Mouse (Mus musculus): ENCODE data around the gene Opcml.
A peak's percentile ranks its signal among the peaks of the same experiment; 100 is the strongest.

Opcml gene

DNA sequence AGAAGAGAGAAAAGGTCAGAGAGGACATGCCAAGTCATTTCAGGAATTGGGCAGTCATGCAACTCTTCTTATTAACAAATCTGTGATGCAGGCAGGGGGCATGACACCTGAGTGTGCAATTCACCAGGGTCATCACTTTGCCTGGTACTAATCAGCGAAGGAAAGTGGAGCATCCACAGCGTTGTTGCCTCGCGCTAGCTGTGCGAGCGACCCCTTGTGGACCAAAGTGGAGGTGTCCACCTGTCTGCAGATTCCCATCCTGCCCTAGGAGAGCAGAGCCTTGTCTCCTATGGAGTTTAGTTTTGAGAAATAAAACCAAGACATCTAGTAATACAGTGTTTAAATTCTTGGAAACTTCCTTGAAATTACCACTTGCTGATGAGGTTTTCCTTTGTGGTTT is 381.3 kb downstream of the Opcml start:
- DNase-seq: peak; percentile 36

DNA sequence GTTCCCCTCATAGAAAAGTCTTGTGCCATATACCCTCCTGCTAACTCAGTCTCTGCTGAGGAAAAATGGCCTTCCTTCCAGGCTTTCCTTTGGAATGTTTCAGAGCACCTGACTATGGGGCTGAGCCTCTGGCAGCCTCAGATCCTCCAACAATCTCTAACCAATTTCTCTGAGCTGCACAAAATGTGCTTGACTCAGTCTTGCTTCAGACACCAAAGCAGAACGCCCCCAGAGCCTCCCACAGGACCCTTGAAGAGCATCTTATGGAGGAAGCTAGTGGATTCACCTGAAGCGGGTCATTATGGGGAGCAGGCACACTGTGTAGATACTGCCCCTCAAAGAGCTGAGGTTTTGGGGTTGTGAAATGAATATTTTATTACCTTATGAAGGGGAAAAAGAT is 386.5 kb downstream of the Opcml start:
- DNase-seq: no peak

- no peak for DNase-seq
Observed at GRCm38 (mm10) chr9:28178123-28178887, 387.7 kb downstream of the Opcml start.

- no peak for DNase-seq
Observed at GRCm38 (mm10) chr9:28181916-28182315, 391.3 kb downstream of the Opcml start.

DNA sequence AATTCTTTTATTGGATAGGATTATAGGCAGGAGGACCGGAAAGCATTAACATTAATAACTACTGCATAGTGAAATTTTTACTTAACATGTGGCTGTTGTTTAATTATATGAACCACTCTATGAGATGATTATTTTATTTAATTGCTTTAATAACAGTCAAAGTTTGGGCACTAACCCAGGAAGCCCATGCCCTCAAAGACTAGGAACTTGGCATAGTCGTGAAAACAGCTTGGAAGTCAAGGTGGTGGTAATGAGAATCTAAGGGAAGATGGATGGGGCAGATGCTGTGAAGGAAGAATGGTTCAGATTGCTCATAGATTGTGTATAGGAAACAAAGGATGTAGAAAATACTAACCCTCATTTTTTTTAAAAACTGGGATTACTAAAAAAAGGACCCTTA is 399.7 kb downstream of the Opcml start:
- no peak for DNase-seq

DNA sequence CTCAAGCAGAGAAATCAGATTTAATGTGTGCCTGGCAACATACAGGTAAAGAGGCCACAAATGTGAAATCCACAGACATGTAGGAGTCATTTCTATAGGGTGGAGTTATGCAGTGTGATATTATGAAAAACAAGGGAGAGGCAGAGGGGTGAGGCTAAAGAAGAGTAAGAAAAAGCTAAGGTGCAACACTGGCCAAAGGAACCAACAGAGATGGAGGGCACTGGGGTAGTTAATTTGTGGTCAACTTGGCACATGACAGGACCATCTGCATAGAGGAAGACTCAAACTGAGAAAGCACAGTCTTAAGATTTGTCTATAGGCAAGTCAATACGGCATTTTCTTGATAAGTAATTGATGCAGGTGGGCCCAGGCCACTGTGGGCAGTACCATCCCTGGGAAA is 400.2 kb downstream of the Opcml start:
- no peak for DNase-seq

DNA sequence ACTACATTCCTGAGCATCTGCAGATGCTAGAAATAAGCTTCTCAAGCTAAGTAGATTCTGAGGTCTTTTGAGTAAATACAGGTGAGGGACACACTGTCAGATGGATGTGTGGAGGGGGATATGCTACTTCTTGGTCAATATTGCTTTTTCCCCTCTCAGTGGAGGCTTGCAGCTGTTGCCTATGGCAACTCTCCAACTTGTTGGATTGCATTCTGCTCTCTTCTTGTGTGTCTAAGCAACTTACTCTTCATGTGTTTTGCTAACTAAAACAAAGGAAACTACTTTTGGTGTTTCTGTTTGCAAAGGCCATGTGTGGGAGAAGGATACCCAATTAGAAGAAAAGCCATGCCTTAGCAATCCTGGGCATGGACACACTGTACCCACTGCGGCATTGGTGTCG is 406.0 kb downstream of the Opcml start:
- DNase-seq: no peak

- DNase-seq: no peak
Observed at GRCm38 (mm10) chr9:28197061-28197460, 406.5 kb downstream of the Opcml start.

DNA sequence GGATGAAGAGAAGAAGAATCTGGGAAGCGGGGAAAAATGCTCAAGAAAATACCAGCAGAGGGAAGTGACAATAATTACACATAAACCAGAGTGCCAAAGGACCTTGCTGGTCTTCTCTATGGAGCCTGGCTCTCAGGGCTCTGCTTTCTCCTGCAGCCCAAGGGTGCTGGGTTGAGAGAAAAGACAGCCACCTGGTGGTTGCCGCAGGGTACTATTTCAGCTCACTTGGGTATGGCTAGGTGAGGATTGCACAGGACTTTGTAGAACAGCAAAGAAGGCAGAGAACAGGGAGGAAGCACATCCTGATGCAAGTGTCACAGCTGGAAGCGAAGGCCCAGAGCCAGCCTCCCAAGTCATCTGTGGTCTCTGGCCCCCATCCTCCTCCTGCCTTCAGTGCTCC is 407.1 kb downstream of the Opcml start:
- DNase-seq: peak; percentile 42

- no peak for DNase-seq
Observed at GRCm38 (mm10) chr9:28198106-28198694, 407.6 kb downstream of the Opcml start.

GRCm38 (mm10) chr9:28207441-28207840 is 416.9 kb downstream of the Opcml start:
- DNase-seq: no peak

GRCm38 (mm10) chr9:28208696-28209095 is 418.1 kb downstream of the Opcml start:
- DNase-seq: peak; percentile 90

GRCm38 (mm10) chr9:28211877-28212276 is 421.3 kb downstream of the Opcml start:
- DNase-seq: no peak

DNA sequence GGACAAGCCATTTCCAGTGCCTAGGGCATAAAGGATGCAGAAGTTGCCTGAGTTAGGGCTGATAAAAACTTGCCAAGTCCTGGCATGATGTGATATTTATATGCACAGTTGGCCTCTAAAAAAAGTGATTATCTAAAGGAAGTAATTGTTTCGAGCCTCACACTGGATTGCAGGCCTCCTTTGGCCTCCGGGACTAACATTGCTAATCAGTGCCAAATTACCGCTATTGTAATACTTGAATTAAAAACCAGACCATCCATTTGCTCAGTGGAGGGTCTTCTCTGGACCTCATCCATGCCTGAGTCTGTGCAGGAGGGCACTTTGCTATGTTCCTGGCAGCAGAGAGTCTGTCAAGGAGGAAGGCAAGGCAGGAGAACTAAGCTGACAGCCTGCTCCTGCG is 423.3 kb downstream of the Opcml start:
- no peak for DNase-seq

GRCm38 (mm10) chr9:28218026-28218646 is 427.6 kb downstream of the Opcml start:
- DNase-seq: peak; percentile 51

DNA sequence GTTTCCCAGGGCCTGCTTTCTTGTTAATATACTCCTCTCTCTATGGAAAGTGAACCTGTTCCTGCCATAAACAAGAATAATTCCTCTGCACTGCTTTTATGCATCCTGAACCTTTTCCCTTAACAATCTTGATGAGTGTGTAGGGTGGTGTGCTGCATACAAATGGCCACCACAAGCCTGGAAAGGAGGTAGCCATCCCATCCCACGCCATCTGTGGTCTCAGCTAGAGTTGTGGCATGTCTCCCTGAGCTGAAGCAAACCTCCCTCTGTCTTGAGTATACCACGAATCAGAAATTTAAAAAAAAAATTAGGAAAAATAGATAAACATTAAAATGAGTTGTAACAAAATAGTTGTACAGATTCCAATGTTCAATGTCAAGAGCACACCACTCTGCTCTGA is 432.2 kb downstream of the Opcml start:
- no peak for DNase-seq

DNA sequence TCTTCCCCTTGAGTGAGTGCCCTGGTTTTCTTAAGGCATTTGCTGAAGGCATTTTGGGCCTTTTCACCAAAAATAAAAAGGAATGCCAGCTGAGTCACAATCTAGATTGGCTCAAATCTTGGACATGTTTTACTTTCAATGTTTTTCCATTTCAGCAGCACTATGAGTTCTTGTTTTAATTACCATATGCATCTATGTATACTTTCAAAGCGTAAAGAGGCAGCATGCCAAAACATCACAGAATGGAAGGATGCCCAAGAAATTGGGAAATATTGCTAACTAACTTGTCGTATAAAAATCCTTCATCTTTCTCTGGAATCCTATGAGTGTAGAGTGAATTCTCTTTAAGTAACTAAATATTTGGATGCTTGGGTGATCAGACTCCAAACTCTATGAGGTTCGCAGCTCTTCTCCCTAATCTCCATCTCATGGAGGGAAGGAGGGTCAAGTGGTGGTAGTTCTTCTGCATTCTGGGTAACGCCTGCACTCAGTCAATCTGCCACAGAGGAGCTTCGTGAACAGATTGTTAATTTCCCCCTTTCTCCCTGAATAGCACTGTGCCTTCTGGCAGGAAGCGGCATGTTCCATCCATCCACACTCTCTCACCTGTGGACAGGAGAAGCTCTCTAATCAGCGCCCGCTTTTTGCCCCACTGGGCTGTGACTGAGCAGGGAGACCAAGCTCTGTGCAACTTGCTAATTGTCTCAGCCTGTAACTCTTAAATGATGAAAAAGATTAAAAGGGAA is 435.4 kb downstream of the Opcml start:
- peak; percentile 61 for DNase-seq

GRCm38 (mm10) chr9:28226570-28226951 is 436.0 kb downstream of the Opcml start:
- DNase-seq: peak; percentile 36

DNA sequence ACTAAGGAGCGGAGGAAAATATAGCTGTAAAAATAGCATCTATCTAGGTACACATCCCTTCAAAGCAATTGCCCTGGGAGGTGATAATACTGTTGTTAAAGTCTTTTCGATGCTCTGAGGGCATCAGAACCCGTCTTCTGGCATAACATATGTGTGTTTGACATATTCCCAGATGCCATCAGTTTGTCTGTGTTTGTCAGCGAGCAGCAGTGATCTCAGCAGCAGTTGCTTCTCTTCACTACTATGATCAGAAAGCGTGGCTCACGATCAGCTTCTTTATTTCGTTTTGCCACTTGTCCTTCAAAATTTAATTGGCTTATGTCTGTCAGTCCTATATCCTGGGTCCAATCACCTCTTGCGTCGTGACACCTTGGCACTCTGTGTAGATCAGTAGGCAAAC is 447.9 kb downstream of the Opcml start:
- no peak for DNase-seq

GRCm38 (mm10) chr9:28247742-28248503 is 457.3 kb downstream of the Opcml start:
- peak; percentile 26 for DNase-seq

GRCm38 (mm10) chr9:28251341-28251740 is 460.8 kb downstream of the Opcml start:
- no peak for DNase-seq

- no peak for DNase-seq
Observed at GRCm38 (mm10) chr9:28255128-28255904, 464.7 kb downstream of the Opcml start.

Data from cerebellum, adult 11-12 months (tissue).